Mouse (Mus musculus) T-helper 17 cell (primary cell): ENCODE results near the gene Myocd.

Source experiments
- in situ Hi-C, 2 experiments: fragments of 300-600 bp; cut with MboI, MseI; formaldehyde crosslinking; loops; 1 replicate in 1 of 2; 2 replicates in 1 of 2; pipeline ENCODE4 v1.15.1; 2025; ENCODE audit warnings: high pct_unique_total_duplicates in 2 of 2

Myocd gene

GRCm38 (mm10) chr11:65214954-65215629 lies 54.7 kb downstream of the Myocd start:
- in situ Hi-C loops: no loop called here

GRCm38 (mm10) chr11:65213806-65214205 lies 56.0 kb downstream of the Myocd start:
- in situ Hi-C loops: no loop called here

GRCm38 (mm10) chr11:65211701-65212100 lies 58.1 kb downstream of the Myocd start:
- in situ Hi-C loops: no loop called here

GRCm38 (mm10) chr11:65209441-65209840 lies 60.3 kb downstream of the Myocd start:
- in situ Hi-C loops: loop anchor here in 1 of 2 experiments (10.0 kb wide), 1 partner anchor 1935 kb away; no protein-coding TSS in a partner anchor

- in situ Hi-C loops: loop anchor here in 1 of 2 experiments (10.0 kb wide), 1 partner anchor 1939 kb away; no protein-coding TSS in a partner anchor
Observed at GRCm38 (mm10) chr11:65205306-65205705, 64.5 kb downstream of the Myocd start.

GRCm38 (mm10) chr11:65204651-65205050 lies 65.1 kb downstream of the Myocd start:
- in situ Hi-C loops: loop anchor here in 1 of 2 experiments (10.0 kb wide), 1 partner anchor 1940 kb away; no protein-coding TSS in a partner anchor

- in situ Hi-C loops: loop anchor here in 1 of 2 experiments (10.0 kb wide), 1 partner anchor 1942 kb away; no protein-coding TSS in a partner anchor
Observed at GRCm38 (mm10) chr11:65203020-65203419, 66.8 kb downstream of the Myocd start.

GRCm38 (mm10) chr11:65202236-65202635 lies 67.6 kb downstream of the Myocd start:
- in situ Hi-C loops: loop anchor here in 1 of 2 experiments (10.0 kb wide), 1 partner anchor 1943 kb away; no protein-coding TSS in a partner anchor

GRCm38 (mm10) chr11:65198026-65198425 lies 71.8 kb downstream of the Myocd start:
- in situ Hi-C loops: loop anchor here in 1 of 2 experiments (5.0 kb wide), 1 partner anchor 479 kb away; no protein-coding TSS in a partner anchor

GRCm38 (mm10) chr11:65197280-65197679 lies 72.5 kb downstream of the Myocd start:
- in situ Hi-C loops: loop anchor here in 1 of 2 experiments (5.0 kb wide), 1 partner anchor 480 kb away; no protein-coding TSS in a partner anchor

- in situ Hi-C loops: no loop called here
Observed at GRCm38 (mm10) chr11:65186974-65187373, 82.8 kb downstream of the Myocd start.

GRCm38 (mm10) chr11:65185114-65185513 lies 84.7 kb downstream of the Myocd start:
- in situ Hi-C loops: no loop called here

GRCm38 (mm10) chr11:65170121-65170750 lies 99.6 kb downstream of the Myocd start:
- in situ Hi-C loops: no loop called here

GRCm38 (mm10) chr11:65162767-65163120 lies 107.0 kb downstream of the Myocd start, which contains the start of gene Arhgap44:
Gene Arhgap44 (minus strand): TSS chr11:65162961.
- in situ Hi-C loops: no loop called here

- in situ Hi-C loops: no loop called here
Observed at GRCm38 (mm10) chr11:65161881-65162766, 107.7 kb downstream of the Myocd start.

GRCm38 (mm10) chr11:65160991-65161880 lies 108.6 kb downstream of the Myocd start:
- in situ Hi-C loops: no loop called here

- in situ Hi-C loops: no loop called here
Observed at GRCm38 (mm10) chr11:65159791-65160190, 110.0 kb downstream of the Myocd start, which contains the start of gene 1700086D15Rik. Gene 1700086D15Rik (minus strand): TSS chr11:65159891.

- in situ Hi-C loops: no loop called here
Observed at GRCm38 (mm10) chr11:65158658-65158990, 111.2 kb downstream of the Myocd start.

- in situ Hi-C loops: no loop called here
Observed at GRCm38 (mm10) chr11:65157966-65158657, 111.7 kb downstream of the Myocd start.

GRCm38 (mm10) chr11:65153006-65153405 lies 116.8 kb downstream of the Myocd start:
- in situ Hi-C loops: no loop called here
